Mouse (Mus musculus) neural tube, embryonic 14.5 days (tissue): Measurements from ENCODE around the gene Prdm11. TPM values are rescaled to one million over a fixed set of nuclear protein-coding genes. Genes with fewer than 3 reads are reported as not detected.

Experiments used
- ATAC-seq: fragments of 200-750 bp; cut with Nextera tagmentation; 2 replicates; pipeline ENCODE4 v1.8.0; 2017; ENCODE audit warnings: low read depth, mild to moderate bottlenecking, moderate TSS enrichment, moderate library complexity
- H3K27ac ChIP-seq: fragments of 300-500 bp; sonication (generic); 2 replicates; pipeline ENCODE4 v1.5.1; 2014; ENCODE audit warnings: low read depth, mild to moderate bottlenecking, control low read depth, low read length, moderate library complexity, mixed read lengths
- H3K27me3 ChIP-seq: fragments of 300-500 bp; sonication (generic); 2 replicates; pipeline ENCODE4 v1.6.1; 2014; ENCODE audit warnings: low read length; ENCODE audit not compliant: control insufficient read depth, insufficient read depth
- H3K36me3 ChIP-seq: fragments of 300-500 bp; sonication (generic); 2 replicates; pipeline ENCODE4 v1.6.1; 2014; ENCODE audit warnings: low read length, mixed read lengths; ENCODE audit not compliant: control insufficient read depth, insufficient read depth
- H3K4me1 ChIP-seq: fragments of 300-500 bp; sonication (generic); 2 replicates; pipeline ENCODE4 v1.6.1; 2014; ENCODE audit warnings: low read length; ENCODE audit not compliant: control insufficient read depth, insufficient read depth
- H3K4me2 ChIP-seq: fragments of 300-500 bp; sonication (generic); 2 replicates; pipeline ENCODE4 v1.6.1; 2014; ENCODE audit warnings: mild to moderate bottlenecking, low read depth, low read length, control low read depth
- H3K4me3 ChIP-seq: fragments of 300-500 bp; sonication (generic); 2 replicates; pipeline ENCODE4 v1.5.1; 2014; ENCODE audit warnings: low read depth, low read length, control low read depth, mixed read lengths
- H3K9ac ChIP-seq: fragments of 300-500 bp; sonication (generic); replicated peaks from 2 replicates; pipeline ENCODE4 v1.6.1; 2014; ENCODE audit warnings: low read depth, mild to moderate bottlenecking, control low read depth, low read length, mixed read lengths
- H3K9me3 ChIP-seq: fragments of 300-500 bp; sonication (generic); 2 replicates; pipeline ENCODE4 v1.6.1; 2016; ENCODE audit warnings: low read length; ENCODE audit not compliant: control insufficient read depth
- WGBS: fragments of 180-500 bp; shearing (Covaris S2); extraction: QIAGEN DNeasy Blood & Tissue Kit; methylation state at CpG from one replicate; pipeline ENCODE4 v1.1.7; 2014; 5-methylcytosine and 5-hydroxymethylcytosine counted together
- polyA plus RNA-seq: library from polyadenylated mRNA; unstranded; fragments of >200 nt; fragmentation: Nextera tagmentation; extraction: Ambion mirVana; gene quantifications from 2 replicates; pipeline ENCODE4 v1.2.1, GENCODE M21; 2014

Prdm11 gene
- polyA plus RNA-seq, 1 experiment from 2014 or later, result 1.8 TPM

DNA sequence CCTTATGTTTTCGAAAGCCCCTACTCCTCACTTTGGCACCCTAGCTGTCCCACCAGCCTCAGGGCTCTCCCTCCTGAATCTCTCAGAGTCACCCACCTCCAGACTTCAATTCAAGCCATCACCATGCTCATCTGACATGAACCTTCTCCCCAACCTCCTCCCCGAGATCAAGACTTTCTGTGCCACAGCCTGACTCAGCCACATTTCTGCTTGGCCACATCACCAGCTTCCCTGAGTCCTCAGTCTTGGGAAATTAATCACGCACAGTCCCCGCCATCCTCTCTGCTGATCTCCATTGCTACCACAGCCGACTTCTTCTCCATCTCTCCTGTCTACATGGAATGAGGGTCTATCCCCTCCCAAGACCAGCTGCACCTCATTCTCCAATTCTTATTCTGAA, 34.5 kb downstream of the Prdm11 start:
- Histone ChIP-seq H3K4me3 (no peak overlapping the region), H3K9me3 (no peaks in the 10 kb centered on the region), H3K4me2 (no peak overlapping the region), H3K4me1 (peaks cover 5% of the 10 kb centered on the region), H3K9ac (no peak overlapping the region), H3K27me3 (no peaks in the 10 kb centered on the region), H3K36me3 (0 out of 2 replicates have a peak, but pooled peaks cover 3% of the 10 kb centered on the region), H3K27ac (no peak overlapping the region)
- no peak for ATAC-seq
- WGBS, result 96% methylated on average over 5 of the region's 5 CpGs

DNA sequence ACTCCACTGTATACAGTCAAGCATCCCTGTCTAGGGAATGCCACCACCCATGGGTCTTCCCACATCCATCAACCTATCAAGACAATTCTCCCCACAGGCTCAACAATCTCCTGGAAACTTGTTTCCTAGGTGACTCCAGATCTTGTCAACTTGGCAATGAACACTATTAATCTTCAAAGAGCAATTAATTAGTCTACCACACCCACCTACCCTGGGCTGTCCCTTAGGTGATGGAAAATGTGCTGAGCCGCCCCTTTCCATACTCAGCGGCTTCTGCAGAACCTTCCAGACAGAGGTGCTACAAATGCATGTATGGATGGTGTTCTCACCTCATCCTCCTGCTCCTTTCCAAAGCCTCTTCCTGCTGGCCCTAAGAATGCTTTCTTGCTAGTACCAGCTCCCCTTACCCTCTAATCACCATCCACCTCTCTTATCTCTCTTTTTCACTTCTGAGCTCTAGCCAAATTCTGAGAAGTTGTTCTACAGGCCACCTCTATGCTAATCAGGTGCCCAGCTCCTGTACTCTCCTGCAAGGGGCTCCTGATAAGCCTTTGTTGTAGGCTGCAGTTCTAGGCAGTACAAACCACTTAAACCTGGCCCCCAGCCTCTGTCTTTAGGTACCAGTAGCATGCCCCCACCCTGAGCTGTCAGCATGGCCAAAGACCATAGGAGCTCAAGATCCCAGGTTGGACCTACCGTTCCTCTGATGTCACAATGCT, 37.8 kb downstream of the Prdm11 start:
- H3K4me1 ChIP-seq, result no peaks in the 10 kb centered on the region
- no peak overlapping the region for H3K9ac ChIP-seq
- no peak overlapping the region for H3K4me2 ChIP-seq
- H3K36me3 ChIP-seq, result 0 out of 2 replicates have a peak, but pooled peaks cover 3% of the 10 kb centered on the region
- no peaks in the 10 kb centered on the region for H3K27me3 ChIP-seq
- WGBS, result 97% methylated on average over 3 of the region's 3 CpGs
- no peak for ATAC-seq
- no peak overlapping the region for H3K4me3 ChIP-seq
- H3K9me3 ChIP-seq, result no peaks in the 10 kb centered on the region
- no peak overlapping the region for H3K27ac ChIP-seq

DNA sequence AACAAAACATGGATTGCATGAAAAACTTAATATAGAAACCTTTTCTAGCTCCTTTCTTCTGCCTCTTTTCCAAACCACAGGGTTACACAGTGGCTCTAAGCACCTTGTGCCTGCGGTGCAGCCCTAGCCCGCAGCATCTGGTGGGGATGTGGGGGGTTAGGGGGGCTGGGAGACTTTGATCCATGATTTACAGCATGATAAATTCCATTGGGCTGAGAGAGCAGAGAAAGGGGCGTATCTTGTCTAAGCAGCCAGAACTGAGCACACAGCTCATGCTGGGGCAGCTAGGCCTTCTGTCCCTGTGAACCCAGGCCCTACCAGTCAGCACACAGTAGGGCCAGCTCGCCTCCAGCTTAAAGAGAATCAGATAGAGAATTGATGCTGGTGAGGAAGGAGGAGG, 40.9 kb downstream of the Prdm11 start:
- no peak overlapping the region for H3K27ac ChIP-seq
- no peak overlapping the region for H3K9ac ChIP-seq
- WGBS, result 24% methylated on average over 4 of the region's 4 CpGs
- H3K4me1 ChIP-seq, result no peaks in the 10 kb centered on the region
- H3K36me3 ChIP-seq, result no peaks in the 10 kb centered on the region
- H3K4me3 ChIP-seq, result no peak overlapping the region
- H3K4me2 ChIP-seq, result no peak overlapping the region
- ATAC-seq, result no peak
- H3K27me3 ChIP-seq, result no peaks in the 10 kb centered on the region
- no peaks in the 10 kb centered on the region for H3K9me3 ChIP-seq

DNA sequence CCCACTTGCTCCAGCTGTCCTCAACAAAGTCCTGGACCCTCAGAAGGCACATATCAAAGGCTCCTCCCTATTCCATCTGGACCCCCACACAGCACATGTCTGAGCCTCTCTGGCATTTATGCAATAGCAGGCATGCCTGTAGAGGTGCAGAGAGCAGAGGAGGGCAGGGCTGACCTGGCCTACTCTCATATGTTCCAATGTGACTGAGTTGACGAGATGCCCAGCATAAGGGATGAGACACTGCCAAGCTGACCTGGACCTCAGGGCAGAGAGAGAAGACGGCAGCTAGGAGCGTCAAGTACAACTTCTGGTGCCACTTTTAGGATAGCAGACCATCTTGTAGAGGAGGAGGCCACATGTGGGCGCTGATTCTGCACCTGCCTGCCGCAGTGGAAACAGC, 54.0 kb downstream of the Prdm11 start:
- H3K9me3 ChIP-seq, result no peaks in the 10 kb centered on the region
- WGBS, result 94% methylated on average over 5 of the region's 5 CpGs
- no peak overlapping the region for H3K9ac ChIP-seq
- H3K27ac ChIP-seq, result no peak overlapping the region
- no peak for ATAC-seq
- H3K36me3 ChIP-seq, result no peaks in the 10 kb centered on the region
- H3K4me2 ChIP-seq, result no peak overlapping the region
- no peaks in the 10 kb centered on the region for H3K27me3 ChIP-seq
- 0 out of 2 replicates have a peak, but pooled peaks cover 5% of the 10 kb centered on the region for H3K4me1 ChIP-seq
- H3K4me3 ChIP-seq, result no peak overlapping the region

DNA sequence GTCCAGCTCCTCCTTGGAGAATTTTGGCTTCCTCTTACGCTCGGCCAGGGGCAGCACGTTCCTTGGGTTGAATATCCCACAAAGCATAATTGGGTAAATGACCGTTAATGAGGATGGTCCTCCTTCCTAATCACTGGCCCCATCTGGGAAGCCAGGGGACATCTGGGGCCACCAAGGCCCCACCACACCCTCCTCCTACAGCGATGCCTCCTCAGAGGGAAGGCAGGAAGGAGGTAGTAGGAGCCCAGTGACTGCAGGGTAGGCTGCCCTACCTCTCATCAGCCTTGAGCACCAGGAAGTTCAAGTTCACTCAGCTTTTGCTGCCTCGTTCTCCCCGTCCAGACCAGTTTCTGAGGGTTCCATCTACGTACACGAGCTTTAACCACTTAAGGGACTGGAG, 56.4 kb downstream of the Prdm11 start:
- Histone ChIP-seq H3K4me2 (no peak overlapping the region), H3K4me1 (0 out of 2 replicates have a peak, but pooled peaks cover 5% of the 10 kb centered on the region), H3K9ac (no peak overlapping the region), H3K36me3 (no peaks in the 10 kb centered on the region), H3K9me3 (no peaks in the 10 kb centered on the region), H3K27me3 (no peaks in the 10 kb centered on the region), H3K27ac (no peak overlapping the region), H3K4me3 (no peak overlapping the region)
- ATAC-seq, result no peak
- 79% methylated on average over 9 of the region's 9 CpGs for WGBS

DNA sequence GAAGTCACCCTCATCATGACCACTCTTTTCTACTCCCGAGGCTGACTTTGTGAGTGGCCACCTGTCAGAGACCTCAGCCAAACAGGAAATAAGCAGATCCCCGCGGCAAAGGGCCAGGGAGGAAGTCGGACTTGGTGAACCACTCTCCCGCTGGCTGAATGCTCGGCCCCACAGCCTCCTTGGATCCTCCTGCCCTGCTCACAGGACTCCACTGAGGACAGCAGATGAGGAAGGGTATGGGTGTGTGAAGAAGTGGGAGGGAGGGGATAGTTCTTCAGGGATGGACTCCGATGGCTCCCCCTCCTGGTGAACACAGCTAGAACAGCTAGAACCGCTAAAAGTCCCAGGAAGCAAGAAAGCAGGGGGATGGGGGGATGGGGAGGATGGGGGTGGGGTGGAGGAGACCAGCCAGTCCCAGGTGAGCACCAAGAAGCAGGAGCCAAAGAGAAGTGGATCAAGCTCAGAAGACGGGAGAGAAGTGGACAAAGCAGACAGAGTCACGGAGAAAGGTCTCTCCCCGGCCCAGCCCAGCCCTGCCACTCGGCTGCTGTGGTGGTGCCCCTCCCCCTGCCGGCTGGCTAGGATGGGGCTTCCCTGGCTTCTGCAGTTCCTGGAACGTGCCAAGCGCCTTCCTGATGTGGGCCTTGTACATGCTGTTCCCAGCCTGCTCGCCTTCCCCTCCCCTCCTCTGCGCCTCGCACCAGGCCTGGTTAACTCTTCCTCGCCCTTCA, 57.9 kb downstream of the Prdm11 start:
- no peaks in the 10 kb centered on the region for H3K9me3 ChIP-seq
- H3K36me3 ChIP-seq, result no peaks in the 10 kb centered on the region
- 16% methylated on average over 19 of the region's 19 CpGs for WGBS
- H3K4me1 ChIP-seq, result 0 out of 2 replicates have a peak, but pooled peaks cover 5% of the 10 kb centered on the region
- peak overlapping the region; percentile 34; the same call in 1 of the 2 replicates for H3K27ac ChIP-seq
- no peaks in the 10 kb centered on the region for H3K27me3 ChIP-seq
- H3K9ac ChIP-seq, result 0 out of 2 replicates have a peak overlapping the region, but pooled peaks have one; percentile 13
- H3K4me2 ChIP-seq, result no peak overlapping the region
- peak; percentile 83 for ATAC-seq
- no peak overlapping the region for H3K4me3 ChIP-seq

DNA sequence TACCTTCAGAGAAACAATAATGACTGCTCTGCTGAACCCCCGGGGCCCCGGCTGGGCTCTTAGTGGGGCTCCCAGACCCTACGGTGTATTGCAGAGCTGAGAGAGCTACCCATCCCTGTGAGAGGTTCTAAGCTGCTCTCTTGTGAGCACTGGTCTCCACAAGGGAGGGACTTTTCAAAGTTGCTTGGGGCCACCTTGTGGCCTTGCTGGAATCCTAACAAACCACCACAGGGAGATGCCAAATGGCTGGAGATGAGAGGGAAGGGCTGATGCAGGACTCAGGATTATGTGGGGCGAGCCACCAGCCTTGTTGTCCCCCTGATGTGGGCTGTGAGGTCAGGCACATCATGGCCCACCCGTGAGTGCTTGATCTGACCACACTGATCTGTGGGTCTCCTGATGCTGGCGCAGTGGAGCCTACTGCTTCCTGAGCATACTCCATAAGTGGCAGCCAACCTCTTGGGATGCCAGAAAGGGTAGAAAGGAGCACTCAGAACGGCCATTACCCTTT, 58.8 kb downstream of the Prdm11 start:
- no peak overlapping the region for H3K9ac ChIP-seq
- WGBS, result 82% methylated on average over 7 of the region's 7 CpGs
- H3K27me3 ChIP-seq, result no peaks in the 10 kb centered on the region
- H3K4me3 ChIP-seq, result no peak overlapping the region
- no peaks in the 10 kb centered on the region for H3K9me3 ChIP-seq
- H3K4me1 ChIP-seq, result 0 out of 2 replicates have a peak, but pooled peaks cover 5% of the 10 kb centered on the region
- H3K36me3 ChIP-seq, result no peaks in the 10 kb centered on the region
- no peak overlapping the region for H3K27ac ChIP-seq
- no peak for ATAC-seq
- no peak overlapping the region for H3K4me2 ChIP-seq

DNA sequence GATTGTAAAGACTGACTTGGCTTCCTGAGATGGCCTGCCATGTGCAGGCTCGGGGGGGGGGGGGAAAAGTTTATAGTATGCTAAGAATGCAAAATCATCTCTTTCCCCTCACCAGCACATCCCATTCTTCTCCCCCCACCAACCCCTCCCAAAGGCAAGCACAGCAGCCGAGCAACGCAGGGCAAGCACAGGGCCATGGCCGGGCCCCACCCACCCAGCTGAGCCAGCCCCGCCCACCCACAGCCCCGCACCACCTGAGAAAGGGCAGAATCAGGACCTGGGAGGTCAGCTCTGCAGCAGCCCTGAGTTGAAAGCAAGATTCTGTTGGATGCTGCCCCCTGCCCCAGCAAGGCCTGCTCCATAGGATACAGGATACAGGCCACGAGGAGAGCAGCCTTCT, 60.4 kb downstream of the Prdm11 start:
- Histone ChIP-seq H3K27me3 (no peaks in the 10 kb centered on the region), H3K27ac (no peak overlapping the region), H3K9me3 (no peaks in the 10 kb centered on the region), H3K4me2 (no peak overlapping the region), H3K4me3 (no peak overlapping the region), H3K36me3 (no peaks in the 10 kb centered on the region), H3K9ac (no peak overlapping the region), H3K4me1 (0 out of 2 replicates have a peak, but pooled peaks cover 5% of the 10 kb centered on the region)
- ATAC-seq, result no peak
- 59% methylated on average over 7 of the region's 7 CpGs for WGBS

DNA sequence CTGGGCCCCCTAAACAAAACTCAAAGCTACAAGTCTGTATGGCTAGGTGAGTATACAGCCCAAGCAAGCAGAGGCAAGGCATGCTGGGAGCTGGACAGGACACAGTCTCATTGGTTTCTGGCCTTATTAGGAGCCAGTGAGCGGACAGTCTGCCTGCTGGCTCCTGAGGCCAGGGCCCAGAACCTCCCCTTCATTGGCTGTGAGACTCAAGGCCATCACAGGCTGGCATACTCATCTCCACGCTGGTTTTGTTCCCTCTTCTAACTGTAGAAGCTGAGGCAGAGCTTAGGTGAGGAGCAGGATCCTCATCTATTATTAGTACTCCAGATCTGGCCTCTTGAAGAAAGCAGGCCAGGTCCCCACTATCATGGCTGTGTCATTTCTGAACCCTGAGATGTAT, 60.8 kb downstream of the Prdm11 start:
- no peaks in the 10 kb centered on the region for H3K27me3 ChIP-seq
- no peaks in the 10 kb centered on the region for H3K9me3 ChIP-seq
- no peak for ATAC-seq
- 0 out of 2 replicates have a peak, but pooled peaks cover 5% of the 10 kb centered on the region for H3K4me1 ChIP-seq
- no peak overlapping the region for H3K4me3 ChIP-seq
- 96% methylated on average over 2 of the region's 2 CpGs for WGBS
- H3K9ac ChIP-seq, result no peak overlapping the region
- H3K4me2 ChIP-seq, result no peak overlapping the region
- no peaks in the 10 kb centered on the region for H3K36me3 ChIP-seq
- no peak overlapping the region for H3K27ac ChIP-seq
